Mouse (Mus musculus) megakaryocyte, embryonic 14.5 days (primary cell): ENCODE results near the gene Mvb12a. TPM values are rescaled to one million over a fixed set of nuclear protein-coding genes. Genes with fewer than 3 reads are reported as not detected.
A peak's percentile ranks its signal among the peaks of the same experiment; 100 is the strongest.

Experiments
- H3K27me3 ChIP-seq: replicated peaks from 2 replicates; pipeline ENCODE3; 2012; ENCODE audit warnings: inconsistent platforms
- H3K36me3 ChIP-seq: replicated peaks from 2 replicates; pipeline ENCODE3; 2012; ENCODE audit warnings: low read length, inconsistent platforms, mixed read lengths
- H3K4me1 ChIP-seq: 2 replicates; pipeline ENCODE4 v1.6.1; 2012; ENCODE audit warnings: inconsistent platforms
- H3K4me3 ChIP-seq: replicated peaks from 2 replicates; pipeline ENCODE3; 2012; ENCODE audit warnings: moderate library complexity, mild to moderate bottlenecking, inconsistent platforms
- H3K9me3 ChIP-seq: 2 replicates; pipeline ENCODE4 v1.6.1; 2012; ENCODE audit warnings: inconsistent platforms
- FLI1 ChIP-seq: IDR thresholded peaks from 2 replicates; pipeline ENCODE4 v1.6.1; 2012; ENCODE audit warnings: low read length, inconsistent platforms, mixed read lengths
- GATA1 ChIP-seq: IDR thresholded peaks from 3 replicates; pipeline ENCODE4 v1.6.1; 2012; ENCODE audit warnings: mixed read lengths, low read length, inconsistent platforms, borderline replicate concordance
- polyA plus RNA-seq: library from polyadenylated mRNA; stranded (reverse); fragments of >175 nt; gene quantifications from 2 replicates; pipeline ENCODE4 v1.2.3, GENCODE M21; 2012; ENCODE audit warnings: low replicate concordance; ENCODE audit not compliant: insufficient read depth

Mvb12a gene
- polyA plus RNA-seq, 1 experiment, result 199 TPM

GRCm38 (mm10) chr8:71572077-71572476, 29.4 kb downstream of the Mvb12a start:
- TF ChIP-seq GATA1, result no peak
- TF ChIP-seq FLI1, result no peak
- H3K36me3 ChIP-seq, result no peaks in the 10 kb centered on the region
- peaks cover 39% of the 10 kb centered on the region for H3K27me3 ChIP-seq
- H3K4me1 ChIP-seq, result peaks cover 56% of the 10 kb centered on the region
- no peaks in the 10 kb centered on the region for H3K9me3 ChIP-seq
- no peak overlapping the region for H3K4me3 ChIP-seq

GRCm38 (mm10) chr8:71572847-71573633, 30.3 kb downstream of the Mvb12a start:
- Histone ChIP-seq H3K4me3 (no peak overlapping the region), H3K4me1 (peaks cover 60% of the 10 kb centered on the region), H3K27me3 (peaks cover 33% of the 10 kb centered on the region), H3K36me3 (no peaks in the 10 kb centered on the region), H3K9me3 (no peaks in the 10 kb centered on the region)
- TF ChIP-seq FLI1 (no peak), GATA1 (no peak)

GRCm38 (mm10) chr8:71574426-71574825, 31.7 kb downstream of the Mvb12a start:
- Histone ChIP-seq H3K4me1 (peaks cover 60% of the 10 kb centered on the region), H3K27me3 (peaks cover 22% of the 10 kb centered on the region), H3K4me3 (no peak overlapping the region), H3K36me3 (no peaks in the 10 kb centered on the region), H3K9me3 (no peaks in the 10 kb centered on the region)
- TF ChIP-seq GATA1, result no peak
- no peak for TF ChIP-seq FLI1

- Histone ChIP-seq H3K9me3 (no peaks in the 10 kb centered on the region), H3K36me3 (no peaks in the 10 kb centered on the region), H3K4me3 (peak overlapping the region; percentile 29), H3K27me3 (peaks cover 16% of the 10 kb centered on the region), H3K4me1 (peaks cover 60% of the 10 kb centered on the region)
- TF ChIP-seq FLI1, result no peak
- TF ChIP-seq GATA1, result no peak
Observed at GRCm38 (mm10) chr8:71575020-71575419, 32.3 kb downstream of the Mvb12a start.

- Histone ChIP-seq H3K27me3 (no peaks in the 10 kb centered on the region), H3K9me3 (no peaks in the 10 kb centered on the region), H3K4me3 (peak overlapping the region; percentile 83), H3K4me1 (peaks cover 69% of the 10 kb centered on the region), H3K36me3 (peaks cover 10% of the 10 kb centered on the region)
- TF ChIP-seq GATA1 (no peak), FLI1 (no peak)
Observed at GRCm38 (mm10) chr8:71577856-71578387, 35.2 kb downstream of the Mvb12a start.

GRCm38 (mm10) chr8:71579009-71579408, 36.3 kb downstream of the Mvb12a start:
- peak overlapping the region; percentile 75 for H3K4me3 ChIP-seq
- H3K27me3 ChIP-seq, result peaks cover 3% of the 10 kb centered on the region
- H3K9me3 ChIP-seq, result no peaks in the 10 kb centered on the region
- peaks cover 80% of the 10 kb centered on the region for H3K4me1 ChIP-seq
- peaks cover 12% of the 10 kb centered on the region for H3K36me3 ChIP-seq
- TF ChIP-seq GATA1 (no peak), FLI1 (no peak)

- Histone ChIP-seq H3K4me1 (peaks cover 78% of the 10 kb centered on the region), H3K4me3 (peak overlapping the region; percentile 75), H3K36me3 (peaks cover 15% of the 10 kb centered on the region), H3K27me3 (peaks cover 5% of the 10 kb centered on the region), H3K9me3 (no peaks in the 10 kb centered on the region)
- no peak for TF ChIP-seq GATA1
- TF ChIP-seq FLI1, result no peak
Observed at GRCm38 (mm10) chr8:71579476-71579875, 36.8 kb downstream of the Mvb12a start.

GRCm38 (mm10) chr8:71580201-71580600, 37.5 kb downstream of the Mvb12a start:
- H3K4me3 ChIP-seq, result peak overlapping the region; percentile 75
- H3K4me1 ChIP-seq, result peaks cover 71% of the 10 kb centered on the region
- TF ChIP-seq GATA1 (no peak), FLI1 (no peak)

GRCm38 (mm10) chr8:71586891-71587290, 44.2 kb downstream of the Mvb12a start:
- H3K36me3 ChIP-seq, result peaks cover 36% of the 10 kb centered on the region
- peaks cover 9% of the 10 kb centered on the region for H3K27me3 ChIP-seq
- no peaks in the 10 kb centered on the region for H3K9me3 ChIP-seq
- H3K4me1 ChIP-seq, result peaks cover 41% of the 10 kb centered on the region
- no peak overlapping the region for H3K4me3 ChIP-seq
- TF ChIP-seq GATA1, result no peak
- TF ChIP-seq FLI1, result no peak

More at GRCm38 (mm10) chr8:71580201-71580600, 37.5 kb downstream of the Mvb12a start:
- peaks cover 9% of the 10 kb centered on the region for H3K27me3 ChIP-seq
- peaks cover 22% of the 10 kb centered on the region for H3K36me3 ChIP-seq
- no peaks in the 10 kb centered on the region for H3K9me3 ChIP-seq

- no peak for TF ChIP-seq GATA1
- TF ChIP-seq FLI1, result no peak
- Histone ChIP-seq H3K9me3 (no peaks in the 10 kb centered on the region), H3K4me1 (peaks cover 42% of the 10 kb centered on the region), H3K4me3 (peak overlapping the region; percentile 60), H3K36me3 (peaks cover 40% of the 10 kb centered on the region), H3K27me3 (peaks cover 8% of the 10 kb centered on the region)
Observed at GRCm38 (mm10) chr8:71588762-71589161, 46.0 kb downstream of the Mvb12a start.
